Mouse (Mus musculus) cerebellum, postnatal 25 days (tissue): Measurements from ENCODE around the gene Prss36.

Experiments used
- DNase-seq, 2 experiments: peaks; one replicate each; pipeline ENCODE4 v3.0.0; 2021; ENCODE audit warnings: mixed read lengths in 2 of 2

The Prss36 gene

DNA sequence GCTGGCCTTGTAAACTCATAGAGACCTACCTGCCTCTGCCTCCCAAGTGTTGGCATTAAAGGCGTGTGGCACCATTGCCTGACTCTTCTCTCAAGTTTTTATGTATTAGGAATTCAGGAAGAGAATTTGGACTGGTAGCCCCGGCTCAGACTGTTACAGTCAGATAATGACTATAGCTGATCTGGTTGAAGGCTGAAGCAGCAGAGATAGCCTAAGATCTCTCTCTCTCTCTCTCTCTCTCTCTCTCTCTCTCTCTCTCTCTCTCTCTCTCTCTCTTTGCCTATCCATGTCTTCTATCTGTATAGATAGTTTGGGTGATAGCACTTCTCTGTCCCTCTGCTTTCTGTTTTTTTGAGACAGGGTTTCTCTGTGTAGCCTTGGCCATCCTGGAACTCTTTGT, 44.8 kb downstream of the Prss36 start:
- no peak for DNase-seq

GRCm38 (mm10) chr7:127899997-127900396, 46.5 kb downstream of the Prss36 start:
- no peak for DNase-seq

DNA sequence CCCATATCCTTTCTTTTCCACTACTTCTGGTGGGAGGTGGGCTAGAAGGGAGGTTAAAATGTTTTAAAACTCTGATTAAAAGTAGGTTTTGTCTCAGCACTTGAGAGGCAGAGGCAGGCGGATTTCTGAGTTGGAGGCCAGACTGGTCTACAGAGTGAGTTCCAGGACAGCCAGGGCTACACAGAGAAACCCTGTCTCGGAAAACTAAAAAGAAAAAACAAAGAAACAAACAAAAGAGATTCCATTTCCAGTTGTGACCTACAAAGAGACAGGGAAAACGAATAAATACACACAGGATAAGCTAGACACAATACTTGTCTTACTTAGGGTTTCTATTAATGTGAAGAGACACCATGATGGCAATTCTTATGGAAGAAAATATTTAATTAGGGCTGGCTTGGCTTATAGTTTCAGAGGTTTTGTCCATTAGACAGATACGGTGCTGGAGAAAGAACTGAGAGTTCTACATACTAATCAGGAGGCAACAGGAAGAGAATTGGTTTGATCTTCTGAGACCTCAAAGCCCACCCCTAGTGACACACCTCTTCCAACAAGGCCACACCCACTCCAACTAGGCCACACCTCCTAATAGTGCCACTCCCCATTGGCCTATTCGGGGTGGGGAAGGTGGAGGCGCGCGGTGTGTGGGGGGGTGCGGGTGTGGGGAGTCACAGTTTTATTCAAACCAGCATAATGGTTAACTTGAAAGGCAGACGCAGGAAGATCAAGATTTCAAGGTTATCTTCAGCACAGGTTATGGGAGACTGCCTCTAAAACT, 48.2 kb downstream of the Prss36 start:
- no peak for DNase-seq

- DNase-seq: no peak
Measured at GRCm38 (mm10) chr7:127897542-127897941, 49.0 kb downstream of the Prss36 start.

GRCm38 (mm10) chr7:127896384-127896783, 50.1 kb downstream of the Prss36 start:
- DNase-seq: peak; percentile 71 to 86

GRCm38 (mm10) chr7:127895891-127896290, 50.6 kb downstream of the Prss36 start:
- peak in 1 of 2 experiments; percentile 28 for DNase-seq

GRCm38 (mm10) chr7:127895442-127895841, 51.1 kb downstream of the Prss36 start, which contains the start of the genes Gm21974 and Vkorc1:
Gm21974 (minus strand) TSS chr7:127895454.
Vkorc1 (minus strand) TSS chr7:127895617.
- peak; percentile 95 to 98 for DNase-seq

GRCm38 (mm10) chr7:127894480-127894879, 52.0 kb downstream of the Prss36 start:
- no peak for DNase-seq

DNA sequence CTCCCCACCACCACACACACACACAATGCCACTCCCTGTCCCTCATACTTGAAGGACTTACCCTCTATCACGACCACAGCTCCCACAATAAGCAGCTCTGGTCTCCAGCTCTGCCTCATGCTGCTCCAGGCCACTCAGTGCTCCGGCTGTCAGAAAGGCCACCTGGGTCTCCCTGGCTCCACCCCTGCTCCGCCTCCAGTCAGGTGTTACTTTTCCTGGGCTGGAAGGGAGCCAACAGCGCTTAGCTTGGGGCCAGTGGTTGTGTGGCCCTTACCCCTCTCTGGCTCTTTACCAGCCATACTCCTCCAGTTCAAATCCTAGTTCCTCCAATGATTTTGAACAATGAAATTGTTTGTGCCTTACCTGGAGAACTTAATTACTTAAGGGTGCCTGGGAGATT, 55.7 kb downstream of the Prss36 start, which contains the start of gene Prss53:
Gene Prss53 (minus strand): TSS at position 173 of the 400 bp plus-strand sequence.
- peak in 1 of 2 experiments; percentile 49 for DNase-seq

GRCm38 (mm10) chr7:127888821-127889220, 57.7 kb downstream of the Prss36 start:
- DNase-seq: no peak

- no peak for DNase-seq
Measured at GRCm38 (mm10) chr7:127887781-127888180, 58.7 kb downstream of the Prss36 start.

GRCm38 (mm10) chr7:127887191-127887590, 59.3 kb downstream of the Prss36 start:
- DNase-seq: no peak

- no peak for DNase-seq
Measured at GRCm38 (mm10) chr7:127886551-127886950, 60.0 kb downstream of the Prss36 start.

GRCm38 (mm10) chr7:127885951-127886350, 60.6 kb downstream of the Prss36 start:
- DNase-seq: no peak
